Comparison of ENCODE assay signal across 21 mouse cellular contexts in the genomic region with DNA sequence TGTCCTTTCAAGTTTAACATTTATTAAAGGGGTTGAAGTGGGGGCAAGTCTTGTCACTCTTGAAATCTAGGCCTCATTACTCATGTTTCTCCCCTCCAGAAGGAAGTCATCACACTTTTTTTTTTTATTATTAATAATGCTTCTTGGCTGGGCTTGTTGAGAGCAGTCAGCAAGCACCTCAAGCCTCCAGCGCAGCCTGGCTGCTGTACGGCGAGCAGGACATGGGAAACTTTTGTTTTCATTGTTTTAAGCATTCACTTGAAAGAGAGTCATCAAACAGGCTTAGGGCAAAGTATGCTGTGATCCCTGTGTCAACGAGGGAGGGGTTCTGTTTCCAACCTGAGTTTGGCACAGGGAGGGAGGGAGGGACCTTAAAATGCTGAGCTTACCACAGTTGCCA.
DNase-seq lines count a peak whose midpoint lies in the region; ATAC-seq and TF ChIP-seq lines count a peak whose summit lies in the region.
"Had no signal": no experiment of that assay in that cellular context is flagged by ENCODE, and none has a peak within 500 bp of the region (broad histone marks: within the 10 kb centered on the region; RNA-seq: fewer than 3 reads in every experiment).

No protein-coding gene starts in this region.

- H3K9ac ChIP-seq in lung, postnatal 0 days (replicated peaks; ENCODE audit: low read depth), result no peak overlapping the region
- H3K9ac ChIP-seq: embryonic facial prominence, embryonic 15.5 days; hindbrain, embryonic 15.5 days had no signal

- no peak overlapping the region for H3K27ac ChIP-seq in lung, postnatal 0 days (ENCODE audit: low read length)
- H3K27ac ChIP-seq: embryonic facial prominence, embryonic 15.5 days; heart, embryonic 10.5 days; hindbrain, embryonic 10.5 days; hindbrain, embryonic 15.5 days had no signal

- DNase-seq in heart, adult 11 months, result peak; percentile 69
- DNase-seq in heart, adult 18-20 months, result no peak
- DNase-seq in lung, postnatal 0 days (ENCODE audit: low spot score), result peak; percentile 24
- DNase-seq in lung, postnatal 36 days, result no peak
- DNase-seq in fibroblast of lung, adult 2 months (ENCODE audit: low read depth), result peak; percentile 16
- no peak for DNase-seq in heart, postnatal 36 days
- no peak for DNase-seq in cerebellum, adult 9-11 months
- DNase-seq: adrenal gland, postnatal 14 days; cerebellum, adult 11-12 months; cerebellum, adult 9-10 months; cerebellum, postnatal 36 days; gastrocnemius, postnatal 25 days; heart, postnatal 10 days had no signal

- TF ChIP-seq CTCF in lung, postnatal 0 days (IDR thresholded peaks at IDR 0.05), result peak; percentile 10; the same call in 1 of the 2 replicates

- no peaks in the 10 kb centered on the region for H3K9me3 ChIP-seq in lung, postnatal 0 days (ENCODE audit: low read length)
- H3K9me3 ChIP-seq: embryonic facial prominence, embryonic 15.5 days; heart, embryonic 10.5 days; hindbrain, embryonic 10.5 days; hindbrain, embryonic 15.5 days had no signal

- H3K36me3 ChIP-seq in lung, postnatal 0 days (ENCODE audit: insufficient read depth, low read length), result no peaks in the 10 kb centered on the region
- H3K36me3 ChIP-seq: embryonic facial prominence, embryonic 15.5 days; heart, embryonic 10.5 days; hindbrain, embryonic 10.5 days; hindbrain, embryonic 15.5 days had no signal

- 21% methylated on average over 4 of the region's 4 CpGs for WGBS in lung, postnatal 0 days

- no peaks in the 10 kb centered on the region for H3K4me1 ChIP-seq in lung, postnatal 0 days (ENCODE audit: insufficient read depth, low read depth, low read length)
- H3K4me1 ChIP-seq: heart, embryonic 10.5 days; hindbrain, embryonic 15.5 days had no signal

- H3K27me3 ChIP-seq in lung, postnatal 0 days (replicated peaks; ENCODE audit: insufficient read depth, low read length), result no peaks in the 10 kb centered on the region
- H3K27me3 ChIP-seq: embryonic facial prominence, embryonic 15.5 days; hindbrain, embryonic 15.5 days; Patski had no signal

- H3K4me3 ChIP-seq in lung, postnatal 0 days (ENCODE audit: low read depth, low read length), result no peak overlapping the region
- H3K4me3 ChIP-seq: embryonic facial prominence, embryonic 15.5 days; erythroblast, embryonic 14.5 days; heart, embryonic 10.5 days; hindbrain, embryonic 10.5 days; hindbrain, embryonic 15.5 days had no signal

- no peak for ATAC-seq in lung, postnatal 0 days
- ATAC-seq: activated CD4-positive, CD25-positive, alpha-beta regulatory T cell, adult 4 months; forebrain, embryonic 16.5 days; Patski had no signal

- H3K4me2 ChIP-seq in lung, postnatal 0 days (replicated peaks; ENCODE audit: low read depth, low read length), result no peak overlapping the region
- H3K4me2 ChIP-seq: embryonic facial prominence, embryonic 15.5 days; hindbrain, embryonic 15.5 days had no signal

- intact Hi-C loops in heart, postnatal 36 days (cut with DNase I), result no loop called here

- TF ChIP-seq EP300 in lung, postnatal 0 days (IDR thresholded peaks at IDR 0.05), result no peak

Comparison
In these comparisons a context has a peak if more than half of its experiments do, and no peak if none do; other contexts are left out.
1. DNase-seq: peak in heart, adult 11 months (single experiment), lung, postnatal 0 days (single experiment) and fibroblast of lung, adult 2 months (single experiment); none in heart, adult 18-20 months (0 of 2), lung, postnatal 36 days (single experiment), heart, postnatal 36 days (0 of 2) and cerebellum, adult 9-11 months (single experiment).